Mouse (Mus musculus): Measurements from ENCODE around the gene Nat8f1. TPM values are rescaled to one million over a fixed set of nuclear protein-coding genes. Genes with fewer than 3 reads are reported as not detected.
"Not testable (repeated sequence)": the region's sequence is repeated elsewhere in the genome, so short reads cannot be mapped to it uniquely, and the experiment has no call there.

Nat8f1 gene
- polyA plus RNA-seq, 1 experiment from 2014 or later: 4.1 TPM

DNA sequence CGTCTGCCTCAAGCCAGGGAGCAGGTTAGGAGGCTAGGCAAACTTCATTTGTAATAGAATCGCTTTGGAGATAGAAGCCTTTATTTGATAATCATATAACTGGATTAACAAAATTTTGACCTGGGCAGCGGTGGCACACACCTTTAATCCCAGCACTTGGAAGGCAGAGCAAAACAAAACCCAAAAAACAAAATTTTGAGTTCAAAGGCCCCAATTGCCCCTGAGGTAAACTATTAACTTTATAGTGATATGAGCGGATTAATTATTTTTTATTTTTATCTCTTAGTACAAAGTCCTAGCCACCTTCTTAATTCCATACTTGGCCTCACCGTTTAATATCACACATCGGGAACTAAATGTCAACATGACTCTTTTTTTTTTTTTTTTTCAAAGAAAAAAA is 1.1 kb upstream of the Nat8f1 start:
- Histone ChIP-seq H3K4me3 (ENCODE audit: low read depth, low read length) (peak overlapping the region; percentile 52), H3K27me3 (ENCODE audit: control insufficient read depth, insufficient read depth, low read length) (no peaks in the 10 kb centered on the region), H3K27ac (replicated peaks; ENCODE audit: low read depth, low read length) (no peak overlapping the region), H3K4me2 (ENCODE audit: low read depth, low read length) (peak overlapping the region; percentile 66), H3K9me3 (replicated peaks; ENCODE audit: control insufficient read depth, low read length) (no peaks in the 10 kb centered on the region), H3K4me1 (ENCODE audit: control insufficient read depth, insufficient read depth, low read length) (no peaks in the 10 kb centered on the region), H3K36me3 (replicated peaks; ENCODE audit: control insufficient read depth, insufficient read depth, low read depth, low read length) (no peaks in the 10 kb centered on the region; the same call in 1 of the 2 replicates), H3K9ac (replicated peaks; ENCODE audit: low read length) (peak overlapping the region; percentile 61)
- no peak for DNase-seq (ENCODE audit: low spot score)
- no peak for ATAC-seq (replicated peaks; ENCODE audit: insufficient number of reproducible peaks, low FRiP score, low TSS enrichment, low read depth)
- 82% methylated on average over 6 of the region's 6 CpGs for WGBS

DNA sequence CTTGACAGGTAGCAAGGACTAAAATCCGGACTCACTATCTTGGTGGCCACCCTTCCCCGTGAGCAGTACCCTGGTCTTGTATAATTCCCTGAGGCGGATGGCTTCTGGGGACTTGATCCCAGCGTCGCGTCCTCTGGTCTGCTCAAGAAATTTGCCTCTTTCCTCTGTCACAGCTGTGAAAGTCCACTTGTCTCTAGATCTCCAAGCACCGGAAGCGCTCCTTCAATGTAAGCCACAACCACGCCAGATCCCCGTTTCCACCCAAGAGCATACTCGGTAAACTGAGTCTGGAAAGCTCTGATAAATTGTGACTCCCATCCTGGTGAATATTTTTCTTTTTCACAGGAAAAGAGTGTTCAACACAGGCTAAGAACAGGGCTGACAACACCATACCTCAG is 347 bp downstream of the Nat8f1 start:
- H3K9me3 ChIP-seq (replicated peaks; ENCODE audit: control insufficient read depth, low read length): no peaks in the 10 kb centered on the region
- no peak for DNase-seq (ENCODE audit: low spot score)

DNA sequence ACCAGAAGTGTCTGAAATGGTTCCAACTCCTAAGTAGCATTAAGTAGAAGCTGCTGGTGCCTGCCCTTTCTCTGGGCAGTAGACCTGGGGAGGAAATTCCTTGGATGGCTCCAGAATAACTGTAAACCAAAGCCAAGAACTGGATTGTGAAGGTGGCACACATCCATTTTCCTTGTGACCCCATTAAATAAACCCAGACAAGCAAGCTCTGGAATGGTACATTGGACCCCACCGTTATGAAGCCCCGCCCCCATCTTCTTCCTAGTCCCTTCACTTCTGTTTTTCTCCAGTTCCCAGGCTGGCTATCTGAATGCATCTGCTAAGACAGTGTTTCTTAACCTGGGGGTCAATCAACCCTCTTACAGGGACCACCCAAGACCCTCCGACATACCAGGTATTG is 3.9 kb downstream of the Nat8f1 start, which contains the start of gene Tprkb:
Gene Tprkb, plus strand, starts transcription at position 279 of the 400 bp plus-strand sequence.
- H3K27me3 ChIP-seq (ENCODE audit: control insufficient read depth, insufficient read depth, low read length): no peaks in the 10 kb centered on the region
- no peaks in the 10 kb centered on the region for H3K36me3 ChIP-seq (replicated peaks; ENCODE audit: control insufficient read depth, insufficient read depth, low read depth, low read length)
- ATAC-seq (replicated peaks; ENCODE audit: insufficient number of reproducible peaks, low FRiP score, low TSS enrichment, low read depth) (no peak), DNase-seq (ENCODE audit: low spot score) (no peak)
- WGBS: 87% methylated on average over 3 of the region's 3 CpGs
- no peak within 1 kb of the TSS for H3K27ac ChIP-seq (replicated peaks; ENCODE audit: low read depth, low read length)
- H3K9me3 ChIP-seq (replicated peaks; ENCODE audit: control insufficient read depth, low read length): no peaks in the 10 kb centered on the region
- H3K4me2 ChIP-seq (ENCODE audit: low read depth, low read length): no peak within 1 kb of the TSS
- H3K9ac ChIP-seq (replicated peaks; ENCODE audit: low read length): no peak within 1 kb of the TSS
- H3K4me1 ChIP-seq (ENCODE audit: control insufficient read depth, insufficient read depth, low read length): no peaks in the 10 kb centered on the region
- no peak within 1 kb of the TSS for H3K4me3 ChIP-seq (ENCODE audit: low read depth, low read length)

More for the DNA sequence above, 347 bp downstream of the Nat8f1 start:
- ATAC-seq (replicated peaks; ENCODE audit: insufficient number of reproducible peaks, low FRiP score, low TSS enrichment, low read depth): no peak; the same call in 1 of the 2 replicates
- peak overlapping the region; percentile 66 for H3K4me2 ChIP-seq (ENCODE audit: low read depth, low read length)
- no peaks in the 10 kb centered on the region for H3K4me1 ChIP-seq (ENCODE audit: control insufficient read depth, insufficient read depth, low read length)
- H3K27ac ChIP-seq (replicated peaks; ENCODE audit: low read depth, low read length): 0 out of 2 replicates have a peak overlapping the region, but pooled peaks have one; percentile 31
- H3K4me3 ChIP-seq (ENCODE audit: low read depth, low read length): peak overlapping the region; percentile 52
- H3K9ac ChIP-seq (replicated peaks; ENCODE audit: low read length): peak overlapping the region; percentile 61
- WGBS: 5% methylated on average over 11 of the region's 11 CpGs
- no peaks in the 10 kb centered on the region for H3K27me3 ChIP-seq (ENCODE audit: control insufficient read depth, insufficient read depth, low read length)
- H3K36me3 ChIP-seq (replicated peaks; ENCODE audit: control insufficient read depth, insufficient read depth, low read depth, low read length): no peaks in the 10 kb centered on the region

DNA sequence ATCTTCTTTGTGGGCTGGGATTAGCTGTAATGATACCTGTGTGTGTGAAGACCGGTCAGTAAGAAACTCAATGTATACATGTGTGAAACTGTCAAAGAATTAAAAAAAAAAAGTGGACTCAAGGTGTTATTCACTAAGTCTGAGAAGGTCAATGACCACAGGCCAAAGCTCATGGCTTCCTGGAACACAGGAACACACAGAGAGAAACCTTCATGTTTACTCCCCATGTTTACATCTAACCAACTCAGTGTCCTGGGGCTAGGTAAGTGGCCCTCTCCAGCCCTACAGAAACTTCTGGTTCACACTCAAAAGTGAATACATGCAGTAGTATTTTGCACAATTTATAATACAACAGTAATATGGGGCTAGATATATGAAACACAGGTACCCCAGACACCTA is 5.8 kb downstream of the Nat8f1 start:
- Histone ChIP-seq H3K36me3 (replicated peaks; ENCODE audit: control insufficient read depth, insufficient read depth, low read depth, low read length) (no peaks in the 10 kb centered on the region), H3K27ac (replicated peaks; ENCODE audit: low read depth, low read length) (no peak overlapping the region), H3K4me1 (ENCODE audit: control insufficient read depth, insufficient read depth, low read length) (no peaks in the 10 kb centered on the region), H3K4me3 (ENCODE audit: low read depth, low read length) (no peak overlapping the region), H3K9ac (replicated peaks; ENCODE audit: low read length) (no peak overlapping the region), H3K4me2 (ENCODE audit: low read depth, low read length) (no peak overlapping the region), H3K9me3 (replicated peaks; ENCODE audit: control insufficient read depth, low read length) (no peaks in the 10 kb centered on the region), H3K27me3 (ENCODE audit: control insufficient read depth, insufficient read depth, low read length) (no peaks in the 10 kb centered on the region)
- WGBS: 100% methylated on average over 1 of the region's 1 CpGs
- no peak for DNase-seq (ENCODE audit: low spot score)
- ATAC-seq (replicated peaks; ENCODE audit: insufficient number of reproducible peaks, low FRiP score, low TSS enrichment, low read depth): no peak

DNA sequence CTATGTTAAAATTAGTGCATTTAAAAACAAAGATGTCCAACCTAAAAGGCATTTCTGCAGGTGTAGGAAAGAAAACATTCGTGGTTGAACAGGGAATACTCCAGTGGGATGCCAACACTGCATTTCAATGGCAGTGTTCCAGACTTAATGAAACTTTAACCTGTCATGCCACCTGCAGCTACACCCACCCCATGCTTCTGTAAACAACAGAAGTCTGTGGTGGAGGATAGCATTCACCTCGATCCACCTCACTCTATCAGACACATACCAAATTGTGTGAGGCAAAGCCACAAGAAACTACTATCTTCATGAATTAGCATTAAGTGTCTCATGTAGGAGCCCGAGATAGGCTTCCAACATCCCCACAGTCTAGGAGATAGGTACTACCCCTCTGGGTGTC is 7.1 kb downstream of the Nat8f1 start:
- DNase-seq (ENCODE audit: low spot score) (no peak), ATAC-seq (replicated peaks; ENCODE audit: insufficient number of reproducible peaks, low FRiP score, low TSS enrichment, low read depth) (no peak)
- H3K36me3 ChIP-seq (replicated peaks; ENCODE audit: control insufficient read depth, insufficient read depth, low read depth, low read length): no peaks in the 10 kb centered on the region
- H3K9ac ChIP-seq (replicated peaks; ENCODE audit: low read length): no peak overlapping the region
- no peaks in the 10 kb centered on the region for H3K4me1 ChIP-seq (ENCODE audit: control insufficient read depth, insufficient read depth, low read length)
- H3K4me2 ChIP-seq (ENCODE audit: low read depth, low read length): no peak overlapping the region
- no peak overlapping the region for H3K27ac ChIP-seq (replicated peaks; ENCODE audit: low read depth, low read length)
- no peaks in the 10 kb centered on the region for H3K27me3 ChIP-seq (ENCODE audit: control insufficient read depth, insufficient read depth, low read length)
- WGBS: 72% methylated on average over 3 of the region's 3 CpGs
- no peak overlapping the region for H3K4me3 ChIP-seq (ENCODE audit: low read depth, low read length)
- H3K9me3 ChIP-seq (replicated peaks; ENCODE audit: control insufficient read depth, low read length): no peaks in the 10 kb centered on the region

DNA sequence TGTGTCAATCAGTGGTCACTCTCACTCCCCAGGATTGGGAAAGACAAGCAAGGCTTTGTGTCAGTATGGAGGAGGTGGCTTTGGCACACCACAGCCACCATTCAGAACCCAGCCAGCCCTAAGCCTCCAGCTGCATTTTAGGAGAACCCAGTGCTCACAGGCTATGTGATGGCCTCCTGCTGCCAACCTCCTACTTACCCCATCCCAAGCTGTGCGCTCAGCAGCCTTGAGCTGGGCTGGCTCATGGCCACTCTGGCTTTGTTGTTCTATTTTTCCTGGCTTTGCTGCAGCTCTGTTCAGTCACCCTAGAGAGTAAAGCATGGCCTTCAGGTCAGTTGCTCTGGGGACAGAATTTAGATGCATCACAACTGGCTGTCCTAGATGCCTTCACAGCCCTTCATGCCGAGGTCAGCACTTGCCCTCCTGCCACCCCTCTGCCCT is 8.6 kb downstream of the Nat8f1 start:
- not testable (repeated sequence) for H3K36me3 ChIP-seq (replicated peaks; ENCODE audit: control insufficient read depth, insufficient read depth, low read depth, low read length); ATAC-seq (replicated peaks; ENCODE audit: insufficient number of reproducible peaks, low FRiP score, low TSS enrichment, low read depth); H3K4me1 ChIP-seq (ENCODE audit: control insufficient read depth, insufficient read depth, low read length); DNase-seq (ENCODE audit: low spot score); H3K27ac ChIP-seq (replicated peaks; ENCODE audit: low read depth, low read length); H3K27me3 ChIP-seq (ENCODE audit: control insufficient read depth, insufficient read depth, low read length); H3K9me3 ChIP-seq (replicated peaks; ENCODE audit: control insufficient read depth, low read length); H3K4me3 ChIP-seq (ENCODE audit: low read depth, low read length); H3K4me2 ChIP-seq (ENCODE audit: low read depth, low read length); H3K9ac ChIP-seq (replicated peaks; ENCODE audit: low read length)
- WGBS: 69% methylated on average over 2 of the region's 2 CpGs

DNA sequence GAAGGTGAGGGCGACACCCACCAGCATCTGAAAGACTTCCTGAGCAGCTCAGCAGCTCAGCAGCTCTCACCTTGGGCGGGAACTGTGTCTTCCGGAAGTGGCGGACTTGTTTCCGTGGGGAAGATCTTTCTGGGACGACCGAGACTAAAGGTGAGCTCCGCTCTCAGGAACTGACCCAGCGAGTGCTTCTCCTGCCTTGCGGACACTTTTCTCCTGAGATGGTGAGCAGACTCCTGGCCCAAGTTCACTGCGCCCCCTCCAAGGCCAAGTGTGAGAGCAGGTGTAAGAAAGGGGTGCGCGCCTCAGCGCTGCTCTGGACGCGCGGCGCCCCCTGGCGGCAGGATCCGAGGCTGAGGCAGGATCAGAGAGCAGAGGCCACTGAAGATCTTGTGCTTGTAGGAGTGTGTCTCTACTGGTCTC is 10.8 kb downstream of the Nat8f1 start, which contains the start of gene Nat8f4:
Gene Nat8f4, minus strand, starts transcription at position 243 of the 420 bp plus-strand sequence.
- H3K27ac ChIP-seq (replicated peaks; ENCODE audit: low read depth, low read length); H3K9me3 ChIP-seq (replicated peaks; ENCODE audit: control insufficient read depth, low read length); H3K4me3 ChIP-seq (ENCODE audit: low read depth, low read length); H3K9ac ChIP-seq (replicated peaks; ENCODE audit: low read length); H3K36me3 ChIP-seq (replicated peaks; ENCODE audit: control insufficient read depth, insufficient read depth, low read depth, low read length); H3K4me1 ChIP-seq (ENCODE audit: control insufficient read depth, insufficient read depth, low read length); H3K27me3 ChIP-seq (ENCODE audit: control insufficient read depth, insufficient read depth, low read length): not testable (repeated sequence)
- DNase-seq (ENCODE audit: low spot score) (peak; percentile 19), ATAC-seq (replicated peaks; ENCODE audit: insufficient number of reproducible peaks, low FRiP score, low TSS enrichment, low read depth) (peak; percentile 39; the same call in 1 of the 2 replicates)
- H3K4me2 ChIP-seq (ENCODE audit: low read depth, low read length): peak within 1 kb of the TSS; percentile 4; the same call in 1 of the 2 replicates
- WGBS: 17% methylated on average over 20 of the region's 20 CpGs

DNA sequence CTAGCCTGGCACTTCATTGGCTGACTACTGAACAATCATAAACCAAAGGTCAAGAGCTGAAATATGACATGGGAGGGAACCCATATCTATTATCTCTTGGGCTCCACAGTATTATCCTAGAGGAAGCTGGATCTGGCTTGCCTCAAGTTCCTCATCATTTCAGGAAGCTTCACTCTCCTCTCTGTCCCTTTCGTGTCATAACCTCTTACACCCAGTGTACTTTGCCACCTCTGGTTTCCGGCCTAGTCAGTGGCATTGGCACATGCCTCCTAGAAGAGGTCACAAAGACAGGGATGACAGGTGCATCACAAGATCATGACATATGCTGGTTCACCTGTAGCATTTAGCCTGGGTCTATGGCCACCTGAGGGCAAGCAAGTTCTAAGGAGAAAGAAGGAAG is 13.2 kb downstream of the Nat8f1 start:
- Histone ChIP-seq H3K4me2 (ENCODE audit: low read depth, low read length) (no peak overlapping the region), H3K4me3 (ENCODE audit: low read depth, low read length) (no peak overlapping the region), H3K4me1 (ENCODE audit: control insufficient read depth, insufficient read depth, low read length) (no peaks in the 10 kb centered on the region), H3K27me3 (ENCODE audit: control insufficient read depth, insufficient read depth, low read length) (no peaks in the 10 kb centered on the region), H3K27ac (replicated peaks; ENCODE audit: low read depth, low read length) (no peak overlapping the region), H3K9me3 (replicated peaks; ENCODE audit: control insufficient read depth, low read length) (no peaks in the 10 kb centered on the region), H3K9ac (replicated peaks; ENCODE audit: low read length) (no peak overlapping the region), H3K36me3 (replicated peaks; ENCODE audit: control insufficient read depth, insufficient read depth, low read depth, low read length) (no peaks in the 10 kb centered on the region)
- DNase-seq (ENCODE audit: low spot score) (no peak), ATAC-seq (replicated peaks; ENCODE audit: insufficient number of reproducible peaks, low FRiP score, low TSS enrichment, low read depth) (no peak)
- WGBS: 89% methylated on average over 2 of the region's 2 CpGs

All from embryonic facial prominence, embryonic 11.5 days (tissue).